Mouse (Mus musculus): Measurements from ENCODE around the gene Meaf6. TPM values are rescaled to one million over a fixed set of nuclear protein-coding genes. Genes with fewer than 3 reads are reported as not detected.

Meaf6 gene
- polyA plus RNA-seq, 1 experiment from 2014 or later: 79.9 TPM

DNA sequence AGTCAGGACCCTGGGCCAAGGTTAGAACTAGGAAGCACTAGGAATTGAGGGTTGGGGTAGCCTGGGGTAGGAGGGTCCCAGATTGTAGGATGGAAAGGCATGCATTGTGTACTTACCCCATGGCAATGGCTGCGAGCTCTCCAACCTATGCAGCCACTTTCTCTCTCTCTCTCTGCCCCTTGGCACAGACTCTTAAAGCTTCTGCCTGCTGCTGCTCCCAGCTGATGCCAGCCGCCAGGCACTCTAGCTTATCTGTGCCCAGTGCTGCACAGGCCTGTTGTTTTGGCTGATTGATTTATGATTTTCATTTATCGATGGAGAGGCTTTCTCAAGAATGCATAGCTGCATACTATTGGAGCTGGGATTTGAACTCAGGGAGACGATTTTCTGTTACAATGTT is 63.0 kb downstream of the Meaf6 start:
- no peak for ATAC-seq (ENCODE audit: insufficient number of reproducible peaks, insufficient read depth, low FRiP score, low TSS enrichment, low read depth)
- Histone ChIP-seq H3K27me3 (peaks cover 26% of the 10 kb centered on the region), H3K4me1 (peaks cover 5% of the 10 kb centered on the region; the same call in 1 of the 2 replicates), H3K9me3 (no peaks in the 10 kb centered on the region), H3K4me3 (no peak overlapping the region), H3K27ac (no peak overlapping the region), H3K36me3 (no peaks in the 10 kb centered on the region), H3K9ac (no peak overlapping the region), H3K4me2 (no peak overlapping the region)
- WGBS: 92% methylated on average over 4 of the region's 4 CpGs

DNA sequence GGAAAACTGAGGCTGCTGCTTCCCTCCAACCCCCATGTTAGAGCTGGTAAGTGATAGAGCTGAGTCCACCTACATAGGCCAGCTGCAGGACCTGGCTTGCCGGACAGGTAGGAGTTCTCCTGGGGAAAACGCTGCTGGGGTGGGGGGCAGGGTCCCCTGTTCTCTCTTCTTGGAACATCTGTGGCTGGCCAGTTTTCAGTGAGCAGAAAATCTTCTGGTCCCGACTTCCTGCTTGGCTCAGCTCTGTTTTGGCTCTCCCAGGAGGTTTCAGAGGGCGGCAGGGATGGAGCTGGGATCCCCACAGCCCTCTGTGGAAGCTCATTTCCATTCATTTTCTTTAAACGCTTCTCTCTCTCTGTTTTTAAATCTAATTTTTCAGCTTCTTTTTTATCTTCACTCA is 64.5 kb downstream of the Meaf6 start:
- H3K4me2 ChIP-seq: no peak overlapping the region
- no peaks in the 10 kb centered on the region for H3K36me3 ChIP-seq
- no peak overlapping the region for H3K4me3 ChIP-seq
- H3K9ac ChIP-seq: no peak overlapping the region
- no peak for ATAC-seq (ENCODE audit: insufficient number of reproducible peaks, insufficient read depth, low FRiP score, low TSS enrichment, low read depth)
- no peaks in the 10 kb centered on the region for H3K9me3 ChIP-seq
- H3K4me1 ChIP-seq: peaks cover 5% of the 10 kb centered on the region; the same call in 1 of the 2 replicates
- no peak overlapping the region for H3K27ac ChIP-seq
- 25% methylated on average over 5 of the region's 5 CpGs for WGBS
- H3K27me3 ChIP-seq: peaks cover 25% of the 10 kb centered on the region

DNA sequence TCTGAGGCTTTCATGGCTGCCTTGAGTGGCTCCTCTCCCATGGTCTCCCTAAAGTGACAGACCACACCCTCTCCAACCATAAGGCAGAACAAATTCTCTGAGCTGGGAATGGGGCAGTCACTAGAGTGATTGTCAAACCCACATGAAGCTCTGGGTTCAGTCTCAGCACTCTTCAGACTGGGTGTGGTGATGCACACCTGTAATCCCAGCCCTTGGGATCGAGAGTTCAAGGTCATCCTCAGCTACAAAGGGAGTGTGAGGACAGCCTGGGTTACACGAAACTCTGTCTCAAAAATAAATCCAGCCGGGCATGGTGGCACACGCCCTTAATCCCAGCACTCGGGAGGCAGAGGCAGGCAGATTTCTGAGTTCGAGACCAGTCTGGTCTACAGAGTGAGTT is 67.5 kb downstream of the Meaf6 start:
- WGBS: 86% methylated on average over 6 of the region's 6 CpGs
- H3K9me3 ChIP-seq: no peaks in the 10 kb centered on the region
- H3K9ac ChIP-seq: no peak overlapping the region
- peaks cover 6% of the 10 kb centered on the region for H3K27me3 ChIP-seq
- no peak overlapping the region for H3K4me3 ChIP-seq
- H3K36me3 ChIP-seq: no peaks in the 10 kb centered on the region
- no peaks in the 10 kb centered on the region for H3K4me1 ChIP-seq
- H3K27ac ChIP-seq: no peak overlapping the region
- no peak overlapping the region for H3K4me2 ChIP-seq
- no peak for ATAC-seq (ENCODE audit: insufficient number of reproducible peaks, insufficient read depth, low FRiP score, low TSS enrichment, low read depth)

DNA sequence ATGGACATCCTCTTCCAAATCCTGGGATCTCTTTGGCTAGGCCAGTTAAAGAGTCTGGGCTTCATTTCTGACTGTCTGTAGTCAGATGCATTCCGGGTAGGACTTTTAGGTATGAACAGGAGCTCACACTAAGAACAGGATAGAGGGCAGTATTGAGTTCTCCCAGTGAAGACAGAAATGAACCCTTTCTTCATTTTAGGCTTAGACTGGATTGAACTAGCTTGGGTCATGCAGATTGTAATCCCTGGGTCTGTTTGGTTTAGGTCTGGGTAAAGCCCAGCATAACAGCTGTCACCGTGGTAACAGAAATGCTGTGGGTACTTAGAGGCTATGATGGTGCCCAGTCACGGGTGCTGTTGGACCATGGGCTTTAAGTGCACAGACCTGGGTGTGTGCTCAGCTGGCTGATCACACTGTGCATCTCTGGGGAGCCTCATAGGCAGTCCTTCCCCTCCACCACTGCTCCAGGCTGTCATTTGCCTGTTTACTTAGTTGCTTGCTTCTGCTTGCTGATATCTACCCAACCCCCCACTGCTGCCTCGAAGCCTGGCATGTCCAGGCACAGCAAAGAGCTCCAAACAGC is 68.8 kb downstream of the Meaf6 start:
- Histone ChIP-seq H3K4me1 (no peaks in the 10 kb centered on the region), H3K36me3 (no peaks in the 10 kb centered on the region), H3K9ac (no peak overlapping the region), H3K4me3 (no peak overlapping the region), H3K27me3 (peaks cover 6% of the 10 kb centered on the region), H3K9me3 (no peaks in the 10 kb centered on the region), H3K27ac (no peak overlapping the region), H3K4me2 (no peak overlapping the region)
- no peak for ATAC-seq (ENCODE audit: insufficient number of reproducible peaks, insufficient read depth, low FRiP score, low TSS enrichment, low read depth)
- 64% methylated on average over 4 of the region's 4 CpGs for WGBS

DNA sequence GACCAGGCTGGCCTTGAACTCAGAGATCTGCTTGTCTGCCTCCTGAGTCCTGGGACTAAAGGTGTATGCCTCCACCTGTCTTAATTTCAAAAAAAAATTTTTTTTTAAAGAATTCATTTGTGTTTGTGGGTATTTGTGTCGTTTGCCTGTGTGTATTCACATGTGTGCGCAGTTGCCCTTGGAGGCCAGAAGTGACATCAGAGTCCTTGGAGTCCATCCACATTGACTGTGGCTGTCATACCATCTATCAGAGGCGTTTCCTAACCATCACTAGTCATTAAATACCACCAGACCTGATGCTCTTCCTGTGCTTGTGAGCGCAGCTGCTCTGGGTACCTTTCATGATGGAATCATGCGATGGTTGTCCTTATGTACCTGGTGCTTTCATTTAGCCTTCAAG is 70.7 kb downstream of the Meaf6 start:
- no peak overlapping the region for H3K4me3 ChIP-seq
- H3K4me1 ChIP-seq: 0 out of 2 replicates have a peak, but pooled peaks cover 3% of the 10 kb centered on the region
- no peaks in the 10 kb centered on the region for H3K9me3 ChIP-seq
- 81% methylated on average over 5 of the region's 5 CpGs for WGBS
- H3K27me3 ChIP-seq: peaks cover 2% of the 10 kb centered on the region
- ATAC-seq (ENCODE audit: insufficient number of reproducible peaks, insufficient read depth, low FRiP score, low TSS enrichment, low read depth): no peak
- no peak overlapping the region for H3K9ac ChIP-seq
- H3K27ac ChIP-seq: no peak overlapping the region
- H3K36me3 ChIP-seq: no peaks in the 10 kb centered on the region
- H3K4me2 ChIP-seq: no peak overlapping the region

DNA sequence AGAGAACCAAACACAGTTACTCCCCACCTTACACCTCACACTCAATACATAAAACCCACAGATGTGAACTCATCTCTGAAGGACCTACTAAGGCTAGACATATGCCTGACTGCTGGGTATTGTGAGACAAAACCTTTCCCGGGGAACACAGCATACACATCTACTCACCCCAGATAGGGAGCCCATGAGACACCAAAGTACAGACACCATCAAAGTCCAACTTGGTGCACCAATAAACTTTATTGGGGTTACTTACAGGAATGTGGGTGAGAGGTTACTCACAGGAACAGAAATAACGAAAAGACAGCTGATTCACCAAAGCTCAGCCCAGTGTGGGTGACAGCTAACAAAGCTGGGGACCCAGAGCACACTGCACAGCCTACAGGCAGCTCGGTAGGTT is 72.4 kb downstream of the Meaf6 start:
- H3K9me3 ChIP-seq: no peaks in the 10 kb centered on the region
- no peak overlapping the region for H3K4me3 ChIP-seq
- 0 out of 2 replicates have a peak, but pooled peaks cover 5% of the 10 kb centered on the region for H3K4me1 ChIP-seq
- no peak overlapping the region for H3K4me2 ChIP-seq
- 82% methylated on average over 3 of the region's 3 CpGs for WGBS
- H3K27ac ChIP-seq: no peak overlapping the region
- peaks cover 8% of the 10 kb centered on the region for H3K27me3 ChIP-seq
- H3K36me3 ChIP-seq: no peaks in the 10 kb centered on the region
- no peak overlapping the region for H3K9ac ChIP-seq
- ATAC-seq (ENCODE audit: insufficient number of reproducible peaks, insufficient read depth, low FRiP score, low TSS enrichment, low read depth): no peak

DNA sequence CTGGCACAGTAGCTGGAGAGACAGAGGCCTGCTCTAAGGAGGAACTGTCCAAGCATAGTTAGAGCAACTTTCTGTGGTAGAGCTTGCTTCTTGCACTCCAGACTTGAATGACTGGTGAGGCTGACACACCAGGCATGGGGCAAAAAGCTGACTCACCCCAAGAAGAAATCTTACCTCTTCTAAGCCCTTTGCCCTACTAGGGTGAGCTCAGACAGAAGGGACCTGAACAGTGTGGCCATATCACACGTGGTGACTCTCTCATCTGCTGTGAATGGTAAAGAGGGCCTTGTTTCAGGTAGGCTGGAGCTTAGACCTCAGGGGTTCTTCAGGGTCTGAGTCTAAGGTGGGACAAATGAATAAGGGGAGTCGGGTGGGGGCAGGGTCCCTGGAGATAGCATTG is 73.1 kb downstream of the Meaf6 start:
- 0 out of 2 replicates have a peak, but pooled peaks cover 5% of the 10 kb centered on the region for H3K4me1 ChIP-seq
- H3K36me3 ChIP-seq: no peaks in the 10 kb centered on the region
- no peaks in the 10 kb centered on the region for H3K9me3 ChIP-seq
- no peak overlapping the region for H3K4me3 ChIP-seq
- no peak for ATAC-seq (ENCODE audit: insufficient number of reproducible peaks, insufficient read depth, low FRiP score, low TSS enrichment, low read depth)
- H3K4me2 ChIP-seq: no peak overlapping the region
- no peak overlapping the region for H3K27ac ChIP-seq
- H3K9ac ChIP-seq: no peak overlapping the region
- 77% methylated on average over 2 of the region's 2 CpGs for WGBS
- peaks cover 8% of the 10 kb centered on the region for H3K27me3 ChIP-seq

DNA sequence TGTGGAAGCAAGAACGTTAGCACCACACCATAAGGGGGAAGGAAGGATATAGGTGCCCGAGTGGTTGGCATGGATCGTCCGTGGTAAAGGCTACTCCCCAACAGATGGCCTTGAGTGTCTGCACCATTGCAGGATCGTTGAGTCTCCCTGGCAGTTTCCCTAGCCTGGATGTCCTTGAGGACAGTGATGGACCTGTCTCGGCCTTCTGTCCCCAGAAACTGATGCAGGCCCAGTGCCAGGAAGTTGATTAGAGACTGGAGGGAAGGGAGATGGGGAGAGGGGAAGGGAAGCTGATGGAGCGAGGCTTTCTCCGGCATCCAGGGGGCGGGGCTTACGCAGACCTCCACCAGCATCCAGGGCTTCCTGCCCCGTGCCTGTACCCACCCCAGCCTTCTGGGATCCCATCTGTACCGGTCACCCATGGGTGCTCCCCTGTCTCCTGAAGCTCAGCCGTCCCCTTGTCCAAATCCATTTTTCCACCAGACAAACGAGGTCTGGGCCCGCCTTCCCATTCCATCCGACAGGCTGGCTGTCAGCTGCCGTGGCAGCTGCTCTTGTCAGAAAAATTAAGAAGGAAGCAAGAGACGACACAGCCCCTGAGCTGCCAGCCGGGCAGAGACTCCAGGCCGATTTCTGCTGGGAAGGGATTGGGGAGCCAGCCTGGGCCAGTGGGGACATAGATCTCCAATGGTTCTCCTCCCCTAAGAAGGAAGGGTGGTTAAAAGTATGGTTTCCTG is 73.8 kb downstream of the Meaf6 start:
- Histone ChIP-seq H3K36me3 (no peaks in the 10 kb centered on the region), H3K9ac (no peak overlapping the region; the same call in 1 of the 2 replicates), H3K4me1 (0 out of 2 replicates have a peak, but pooled peaks cover 5% of the 10 kb centered on the region), H3K27me3 (peaks cover 8% of the 10 kb centered on the region), H3K9me3 (no peaks in the 10 kb centered on the region), H3K4me3 (no peak overlapping the region), H3K4me2 (no peak overlapping the region), H3K27ac (no peak overlapping the region)
- WGBS: 48% methylated on average over 20 of the region's 20 CpGs
- ATAC-seq (ENCODE audit: insufficient number of reproducible peaks, insufficient read depth, low FRiP score, low TSS enrichment, low read depth): no peak

DNA sequence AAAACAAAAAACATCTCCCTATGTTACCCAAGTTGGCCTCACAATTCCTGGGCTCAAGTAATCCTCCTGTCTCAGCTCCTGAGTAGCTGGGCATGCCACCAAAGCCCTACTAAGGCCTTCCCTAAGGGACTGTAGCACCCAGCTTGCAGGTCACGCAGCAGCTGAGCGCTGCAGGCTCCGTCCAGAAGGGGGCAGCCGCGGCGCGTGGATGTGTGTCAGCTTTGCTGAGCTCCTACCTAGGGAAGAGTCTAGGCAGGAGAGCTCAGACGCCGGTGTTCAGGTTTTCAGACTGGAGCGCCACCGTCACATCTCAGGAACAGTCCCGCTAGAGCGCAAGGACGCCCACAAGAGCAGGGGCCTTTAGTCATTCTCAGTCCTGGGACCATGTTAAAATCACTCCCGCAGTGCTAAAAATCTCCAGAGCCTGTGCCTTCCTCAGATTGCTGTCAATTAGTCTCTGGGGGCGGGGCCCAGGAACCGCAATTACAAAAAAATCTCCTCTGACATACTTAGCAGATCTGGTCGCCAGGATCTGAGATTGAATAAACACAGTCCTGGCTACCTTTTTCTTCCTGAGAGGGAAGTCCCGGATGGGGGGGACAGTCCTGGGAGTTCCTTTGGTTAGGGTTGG is 75.5 kb downstream of the Meaf6 start:
- H3K4me1 ChIP-seq: 0 out of 2 replicates have a peak, but pooled peaks cover 5% of the 10 kb centered on the region
- H3K9me3 ChIP-seq: no peaks in the 10 kb centered on the region
- H3K9ac ChIP-seq: 0 out of 2 replicates have a peak overlapping the region, but pooled peaks have one; percentile 40
- H3K27ac ChIP-seq: no peak overlapping the region
- H3K36me3 ChIP-seq: no peaks in the 10 kb centered on the region
- peak overlapping the region; percentile 51 for H3K4me2 ChIP-seq
- whole genome bisulfite sequencing: 5% methylated on average over 19 of the region's 19 CpGs
- peak overlapping the region; percentile 20; the same call in 1 of the 2 replicates for H3K4me3 ChIP-seq
- no peak for ATAC-seq (ENCODE audit: insufficient number of reproducible peaks, insufficient read depth, low FRiP score, low TSS enrichment, low read depth)
- peaks cover 8% of the 10 kb centered on the region for H3K27me3 ChIP-seq

DNA sequence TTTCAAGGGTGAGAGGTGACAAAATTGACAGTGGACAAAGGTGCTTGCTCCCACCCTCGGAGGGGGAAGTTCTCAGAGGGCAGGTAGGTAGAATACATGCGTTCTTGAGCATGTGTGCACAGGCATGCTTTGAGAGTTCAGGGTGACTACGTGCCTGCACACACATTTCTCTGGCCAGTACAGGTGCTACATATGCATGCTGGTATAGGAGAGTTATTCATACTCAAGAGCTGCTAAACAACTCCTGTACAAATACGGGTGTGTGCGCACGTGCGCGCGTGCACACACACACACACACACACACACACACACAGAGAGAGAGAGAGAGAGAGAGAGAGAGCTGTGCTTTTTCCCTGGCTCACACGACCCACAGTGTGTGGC is 76.0 kb downstream of the Meaf6 start:
- Histone ChIP-seq H3K9ac (0 out of 2 replicates have a peak overlapping the region, but pooled peaks have one; percentile 40), H3K4me1 (0 out of 2 replicates have a peak, but pooled peaks cover 5% of the 10 kb centered on the region), H3K36me3 (no peaks in the 10 kb centered on the region), H3K27ac (no peak overlapping the region), H3K4me3 (no peak overlapping the region), H3K9me3 (no peaks in the 10 kb centered on the region), H3K4me2 (peak overlapping the region; percentile 51), H3K27me3 (peaks cover 8% of the 10 kb centered on the region)
- ATAC-seq (ENCODE audit: insufficient number of reproducible peaks, insufficient read depth, low FRiP score, low TSS enrichment, low read depth): no peak
- 67% methylated on average over 10 of the region's 10 CpGs for WGBS

DNA sequence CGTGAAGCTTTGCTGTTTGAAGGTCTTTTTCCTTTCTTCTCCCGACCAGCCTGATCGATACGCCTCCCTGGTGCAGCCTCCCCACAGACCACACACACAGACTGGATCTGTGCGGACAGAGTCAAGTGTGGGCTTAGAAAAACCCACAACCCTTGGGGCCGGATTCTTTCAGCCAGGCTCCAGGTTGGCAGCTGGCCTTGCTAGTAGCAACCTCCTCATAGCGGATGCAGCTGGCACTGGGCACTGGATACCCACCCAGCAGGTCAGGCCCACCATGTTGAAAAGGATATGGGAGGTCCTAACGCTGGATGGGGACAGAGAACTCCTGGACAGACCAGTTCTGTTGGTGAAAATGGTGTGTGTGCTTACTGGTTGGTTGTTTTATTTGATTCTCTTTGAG is 76.5 kb downstream of the Meaf6 start:
- H3K36me3 ChIP-seq: no peaks in the 10 kb centered on the region
- H3K9me3 ChIP-seq: no peaks in the 10 kb centered on the region
- no peak overlapping the region for H3K27ac ChIP-seq
- peaks cover 8% of the 10 kb centered on the region for H3K27me3 ChIP-seq
- no peak for ATAC-seq (ENCODE audit: insufficient number of reproducible peaks, insufficient read depth, low FRiP score, low TSS enrichment, low read depth)
- 0 out of 2 replicates have a peak, but pooled peaks cover 5% of the 10 kb centered on the region for H3K4me1 ChIP-seq
- no peak overlapping the region for H3K9ac ChIP-seq
- H3K4me3 ChIP-seq: no peak overlapping the region
- H3K4me2 ChIP-seq: no peak overlapping the region
- 44% methylated on average over 8 of the region's 8 CpGs for WGBS
